24 mouse cellular contexts compared by ENCODE assay signal in genomic region chr4:131196147-131196546, GRCm38 (mm10).
A peak's percentile ranks its signal among the peaks of the same experiment; 100 is the strongest.
DNase-seq lines count a peak whose midpoint lies in the region; ATAC-seq and TF ChIP-seq lines count a peak whose summit lies in the region.
"Had no signal": no experiment of that assay in that cellular context is flagged by ENCODE, and none has a peak within 500 bp of the region (broad histone marks: within the 10 kb centered on the region; RNA-seq: fewer than 3 reads in every experiment).

No protein-coding gene starts in this region.

- no peak for TF ChIP-seq RAD21 in CH12.LX (IDR thresholded peaks at IDR 0.05; ENCODE audit: low read depth, low read length)

- no peak overlapping the region for H3K4me3 ChIP-seq in hindbrain, postnatal 0 days (ENCODE audit: low read length)
- H3K4me3 ChIP-seq in hindbrain, embryonic 12.5 days = no peak overlapping the region
- H3K4me3 ChIP-seq in midbrain, postnatal 0 days (ENCODE audit: low read depth, low read length) = no peak overlapping the region
- H3K4me3 ChIP-seq in midbrain, embryonic 11.5 days (ENCODE audit: low read depth, low read length) = no peak overlapping the region
- H3K4me3 ChIP-seq in CH12.LX (replicated peaks in 1 of 3; ENCODE audit: low read depth in 2 of 3, low read length in 2 of 3, poor library complexity in 1 of 3) = no peak overlapping the region
- H3K4me3 ChIP-seq in kidney, embryonic 16.5 days (ENCODE audit: low read length) = no peak overlapping the region
- H3K4me3 ChIP-seq: embryonic facial prominence, embryonic 10.5 days; embryonic facial prominence, embryonic 12.5 days; forebrain, embryonic 13.5 days had no signal

- DNase-seq in hindbrain, postnatal 0 days (ENCODE audit: low spot score) = peak; percentile 47
- peak; percentile 39 for DNase-seq in midbrain, postnatal 0 days (ENCODE audit: low spot score)
- no peak for DNase-seq in midbrain, embryonic 11.5 days (ENCODE audit: low spot score, missing footprints)
- DNase-seq in CH12.LX (ENCODE audit: extremely low read depth) = no peak
- peak; percentile 33 for DNase-seq in brain, adult 2 months (ENCODE audit: low read depth, low spot score)
- DNase-seq: adrenal gland, adult 8-10 months; adrenal gland, postnatal 14 days; adrenal gland, postnatal 36 days; B cell, adult 2 months; cerebellum, adult 11 months; cerebellum, adult 18-20 months; cerebellum, adult 8-10 months; cerebellum, adult 9-11 months; cerebellum, postnatal 14 days had no signal

- 0 out of 2 replicates have a peak, but pooled peaks cover 5% of the 10 kb centered on the region for H3K4me1 ChIP-seq in hindbrain, postnatal 0 days (ENCODE audit: insufficient read depth, low read length)
- H3K4me1 ChIP-seq in hindbrain, embryonic 12.5 days = peaks cover 5% of the 10 kb centered on the region; the same call in 1 of the 2 replicates
- H3K4me1 ChIP-seq in midbrain, postnatal 0 days (ENCODE audit: insufficient read depth, low read length) = no peaks in the 10 kb centered on the region
- H3K4me1 ChIP-seq in midbrain, embryonic 11.5 days (ENCODE audit: control insufficient read depth, insufficient read depth, low read length) = no peaks in the 10 kb centered on the region
- H3K4me1 ChIP-seq in CH12.LX (ENCODE audit: control insufficient read depth in 1 of 2, insufficient read depth in 2 of 2) = 0 out of 4 replicates have a peak, but pooled peaks cover 0 to 4% of the 10 kb centered on the region in 2 experiments
- H3K4me1 ChIP-seq in kidney, embryonic 16.5 days (ENCODE audit: insufficient read depth, low read length) = peaks cover 12% of the 10 kb centered on the region; the same call in 1 of the 2 replicates
- H3K4me1 ChIP-seq: embryonic facial prominence, embryonic 10.5 days; embryonic facial prominence, embryonic 12.5 days had no signal

- no peak overlapping the region for H3K9ac ChIP-seq in hindbrain, postnatal 0 days (replicated peaks; ENCODE audit: low read length)
- no peak overlapping the region for H3K9ac ChIP-seq in hindbrain, embryonic 12.5 days
- no peak overlapping the region for H3K9ac ChIP-seq in midbrain, postnatal 0 days (replicated peaks; ENCODE audit: low read length, poor library complexity, severe bottlenecking)
- no peak overlapping the region for H3K9ac ChIP-seq in midbrain, embryonic 11.5 days (ENCODE audit: low read length)
- H3K9ac ChIP-seq in CH12.LX (ENCODE audit: insufficient read depth, low read depth) = no peak overlapping the region
- no peak overlapping the region for H3K9ac ChIP-seq in kidney, embryonic 16.5 days (replicated peaks; ENCODE audit: low read length)
- H3K9ac ChIP-seq: embryonic facial prominence, embryonic 12.5 days; forebrain, embryonic 13.5 days had no signal

- no peak for TF ChIP-seq EP300 in CH12.LX (IDR thresholded peaks at IDR 0.05; ENCODE audit: low read length)

- WGBS in hindbrain, postnatal 0 days = 85% methylated on average over 4 of the region's 4 CpGs
- WGBS in hindbrain, embryonic 12.5 days = 89% methylated on average over 4 of the region's 4 CpGs
- 81% methylated on average over 4 of the region's 4 CpGs for WGBS in midbrain, postnatal 0 days
- 90% methylated on average over 4 of the region's 4 CpGs for WGBS in midbrain, embryonic 11.5 days
- WGBS in kidney, embryonic 16.5 days = 84% methylated on average over 4 of the region's 4 CpGs

- no peak for TF ChIP-seq POLR2A in CH12.LX (IDR thresholded peaks at IDR 0.05; ENCODE audit: low read depth, low read length)

- no peak for TF ChIP-seq CTCF in hindbrain, postnatal 0 days (IDR thresholded peaks at IDR 0.05; ENCODE audit: low read depth)
- TF ChIP-seq CTCF in midbrain, postnatal 0 days (IDR thresholded peaks at IDR 0.05) = no peak
- no peak for TF ChIP-seq CTCF in CH12.LX (conservative IDR thresholded peaks at IDR 0.05 in 1 of 2, IDR thresholded peaks at IDR 0.05 in 1 of 2; ENCODE audit: low read depth in 2 of 2, low read length in 2 of 2)

- no peaks in the 10 kb centered on the region for H3K36me3 ChIP-seq in hindbrain, postnatal 0 days (ENCODE audit: insufficient read depth, low read length)
- H3K36me3 ChIP-seq in hindbrain, embryonic 12.5 days = no peaks in the 10 kb centered on the region
- no peaks in the 10 kb centered on the region for H3K36me3 ChIP-seq in midbrain, postnatal 0 days (ENCODE audit: insufficient read depth, low read length)
- no peaks in the 10 kb centered on the region for H3K36me3 ChIP-seq in midbrain, embryonic 11.5 days (ENCODE audit: control insufficient read depth, insufficient read depth, low read length)
- no peaks in the 10 kb centered on the region for H3K36me3 ChIP-seq in CH12.LX (replicated peaks in 1 of 2; ENCODE audit: control insufficient read depth in 1 of 2, insufficient read depth in 1 of 2, low read length in 1 of 2)
- no peaks in the 10 kb centered on the region for H3K36me3 ChIP-seq in kidney, embryonic 16.5 days (ENCODE audit: insufficient read depth, low read length)
- H3K36me3 ChIP-seq: embryonic facial prominence, embryonic 10.5 days; embryonic facial prominence, embryonic 12.5 days; G1E had no signal

- H3K27me3 ChIP-seq in hindbrain, postnatal 0 days (ENCODE audit: insufficient read depth, low read length) = 0 out of 2 replicates have a peak, but pooled peaks cover 3% of the 10 kb centered on the region
- no peaks in the 10 kb centered on the region for H3K27me3 ChIP-seq in hindbrain, embryonic 12.5 days
- no peaks in the 10 kb centered on the region for H3K27me3 ChIP-seq in midbrain, postnatal 0 days (ENCODE audit: insufficient read depth, low read length)
- H3K27me3 ChIP-seq in midbrain, embryonic 11.5 days (ENCODE audit: control insufficient read depth, insufficient read depth, low read length) = no peaks in the 10 kb centered on the region
- H3K27me3 ChIP-seq in CH12.LX (replicated peaks) = peaks cover 67% of the 10 kb centered on the region
- H3K27me3 ChIP-seq in kidney, embryonic 16.5 days (ENCODE audit: insufficient read depth, low read length) = no peaks in the 10 kb centered on the region
- H3K27me3 ChIP-seq: embryonic facial prominence, embryonic 12.5 days; forebrain, embryonic 13.5 days had no signal

- H3K27ac ChIP-seq in hindbrain, postnatal 0 days = no peak overlapping the region
- H3K27ac ChIP-seq in hindbrain, embryonic 12.5 days = no peak overlapping the region
- no peak overlapping the region for H3K27ac ChIP-seq in midbrain, postnatal 0 days (ENCODE audit: low read depth, low read length)
- H3K27ac ChIP-seq in midbrain, embryonic 11.5 days (ENCODE audit: low read depth, low read length) = no peak overlapping the region
- H3K27ac ChIP-seq in CH12.LX (ENCODE audit: insufficient read depth, low read depth) = no peak overlapping the region
- H3K27ac ChIP-seq in kidney, embryonic 16.5 days (ENCODE audit: low read length) = no peak overlapping the region
- H3K27ac ChIP-seq: embryonic facial prominence, embryonic 10.5 days; embryonic facial prominence, embryonic 12.5 days; forebrain, embryonic 13.5 days had no signal

- no peak for ATAC-seq in hindbrain, postnatal 0 days
- ATAC-seq in hindbrain, embryonic 12.5 days (ENCODE audit: low FRiP score) = no peak
- no peak for ATAC-seq in midbrain, postnatal 0 days (ENCODE audit: low FRiP score)
- ATAC-seq in midbrain, embryonic 11.5 days (ENCODE audit: low FRiP score) = no peak
- no peak for ATAC-seq in kidney, embryonic 16.5 days (ENCODE audit: low FRiP score, low TSS enrichment)
- ATAC-seq: activated CD4-positive, CD25-positive, alpha-beta regulatory T cell, adult 4 months; CD4-positive, CD25-positive, alpha-beta regulatory T cell, adult 4 months; forebrain, embryonic 13.5 days; forebrain, embryonic 16.5 days; Patski had no signal

- H3K79me2 ChIP-seq in CH12.LX (replicated peaks; ENCODE audit: control insufficient read depth, extremely low read depth, insufficient read depth, poor library complexity, severe bottlenecking) = no peaks in the 10 kb centered on the region

- H3K4me2 ChIP-seq in hindbrain, postnatal 0 days (ENCODE audit: low read depth, low read length) = no peak overlapping the region
- H3K4me2 ChIP-seq in hindbrain, embryonic 12.5 days (replicated peaks) = no peak overlapping the region
- no peak overlapping the region for H3K4me2 ChIP-seq in midbrain, postnatal 0 days (ENCODE audit: low read depth, low read length, poor library complexity, severe bottlenecking)
- no peak overlapping the region for H3K4me2 ChIP-seq in midbrain, embryonic 11.5 days
- H3K4me2 ChIP-seq in CH12.LX (ENCODE audit: insufficient read depth, low read depth, poor library complexity, severe bottlenecking) = no peak overlapping the region
- H3K4me2 ChIP-seq in kidney, embryonic 16.5 days (replicated peaks; ENCODE audit: low read depth, low read length) = no peak overlapping the region
- H3K4me2 ChIP-seq: embryonic facial prominence, embryonic 12.5 days; forebrain, embryonic 13.5 days had no signal

- H3K9me3 ChIP-seq in hindbrain, postnatal 0 days (ENCODE audit: low read length) = no peaks in the 10 kb centered on the region
- H3K9me3 ChIP-seq in hindbrain, embryonic 12.5 days (replicated peaks) = no peaks in the 10 kb centered on the region
- H3K9me3 ChIP-seq in midbrain, postnatal 0 days (ENCODE audit: low read length) = no peaks in the 10 kb centered on the region
- no peaks in the 10 kb centered on the region for H3K9me3 ChIP-seq in midbrain, embryonic 11.5 days (ENCODE audit: control insufficient read depth, low read length)
- H3K9me3 ChIP-seq in CH12.LX (replicated peaks; ENCODE audit: low read length) = no peaks in the 10 kb centered on the region
- H3K9me3 ChIP-seq in kidney, embryonic 16.5 days (ENCODE audit: low read length) = no peaks in the 10 kb centered on the region
- H3K9me3 ChIP-seq: embryonic facial prominence, embryonic 10.5 days; embryonic facial prominence, embryonic 12.5 days; forebrain, embryonic 13.5 days; G1E had no signal

- dilution Hi-C loops in CH12.LX (cut with MboI; ENCODE audit: extremely low pct_ligation_motif_present, extremely low pct_unique_long_range_greater_than_20kb, low sequenced_read_pairs) = no loop called here

- in situ Hi-C loops in CH12.LX (cut with MboI; ENCODE audit: low pct_ligation_motif_present, low pct_unique_long_range_greater_than_20kb, low sequenced_read_pairs) = no loop called here

TF ChIP-seq in CH12.LX, 34 proteins besides CTCF, POLR2A, EP300 and RAD21:
- TF ChIP-seq HCFC1 (IDR thresholded peaks at IDR 0.05; ENCODE audit: low read depth, low read length) (peak; percentile 73), MAZ (IDR thresholded peaks at IDR 0.05; ENCODE audit: low read depth, low read length) (no peak)

Comparison
In these comparisons a context has a peak if more than half of its experiments do, and no peak if none do; other contexts are left out.
1. DNase-seq: peak in hindbrain, postnatal 0 days (single experiment), midbrain, postnatal 0 days (single experiment) and brain, adult 2 months (single experiment); none in midbrain, embryonic 11.5 days (single experiment) and CH12.LX (single experiment).